13 mouse cellular contexts compared by ENCODE assay signal in genomic region chr6:148381163-148381782, GRCm38 (mm10).
DNase-seq lines count a peak whose midpoint lies in the region; ATAC-seq lines count a peak whose summit lies in the region.
"Had no signal": no experiment of that assay in that cellular context is flagged by ENCODE, and none has a peak within 500 bp of the region (broad histone marks: within the 10 kb centered on the region; RNA-seq: fewer than 3 reads in every experiment).

No protein-coding gene starts in this region.

- no peak overlapping the region for H3K4me3 ChIP-seq in hindbrain, embryonic 13.5 days
- no peak overlapping the region for H3K4me3 ChIP-seq in hindbrain, embryonic 10.5 days
- H3K4me3 ChIP-seq in embryonic facial prominence, embryonic 10.5 days = no peak overlapping the region

- no peak overlapping the region for H3K4me2 ChIP-seq in hindbrain, embryonic 13.5 days

- H3K36me3 ChIP-seq in hindbrain, embryonic 13.5 days = no peaks in the 10 kb centered on the region
- no peaks in the 10 kb centered on the region for H3K36me3 ChIP-seq in hindbrain, embryonic 10.5 days
- H3K36me3 ChIP-seq in embryonic facial prominence, embryonic 10.5 days (replicated peaks) = no peaks in the 10 kb centered on the region

- no peak for DNase-seq in hindbrain, embryonic 10.5 days (ENCODE audit: low spot score)
- DNase-seq in adipocyte (ENCODE audit: low spot score) = peak; percentile 51
- DNase-seq in embryonic facial prominence, embryonic 10.5 days (ENCODE audit: low spot score) = peak; percentile 2
- peak; percentile 51 for DNase-seq in lung, postnatal 25 days (ENCODE audit: low spot score)
- no peak for DNase-seq in left cerebral cortex, adult 9 months (ENCODE audit: low spot score in 2 of 2)
- DNase-seq: cerebellum, postnatal 36 days; forebrain, postnatal 0 days; kidney, adult 11 months; midbrain, embryonic 14.5 days; spleen, adult 18-20 months had no signal

- no peak overlapping the region for H3K27ac ChIP-seq in hindbrain, embryonic 13.5 days
- no peak overlapping the region for H3K27ac ChIP-seq in hindbrain, embryonic 10.5 days
- H3K27ac ChIP-seq in embryonic facial prominence, embryonic 10.5 days (replicated peaks) = no peak overlapping the region
- H3K27ac ChIP-seq: liver, embryonic 14.5 days had no signal

- H3K27me3 ChIP-seq in hindbrain, embryonic 13.5 days = no peaks in the 10 kb centered on the region
- H3K27me3 ChIP-seq in hindbrain, embryonic 10.5 days (ENCODE audit: insufficient read depth, poor library complexity, severe bottlenecking) = no peaks in the 10 kb centered on the region
- no peaks in the 10 kb centered on the region for H3K27me3 ChIP-seq in embryonic facial prominence, embryonic 10.5 days (replicated peaks; ENCODE audit: low read depth, poor library complexity, severe bottlenecking)

- H3K9me3 ChIP-seq in hindbrain, embryonic 13.5 days = 0 out of 2 replicates have a peak, but pooled peaks cover 5% of the 10 kb centered on the region
- 0 out of 2 replicates have a peak, but pooled peaks cover 3% of the 10 kb centered on the region for H3K9me3 ChIP-seq in hindbrain, embryonic 10.5 days
- no peaks in the 10 kb centered on the region for H3K9me3 ChIP-seq in embryonic facial prominence, embryonic 10.5 days

- peak; percentile 39; the same call in 1 of the 2 replicates for ATAC-seq in hindbrain, embryonic 13.5 days (ENCODE audit: low FRiP score)
- no peak for ATAC-seq in activated CD4-positive, CD25-positive, alpha-beta regulatory T cell, adult 4 months
- ATAC-seq: forebrain, postnatal 0 days had no signal

- no peak overlapping the region for H3K9ac ChIP-seq in hindbrain, embryonic 13.5 days
- H3K9ac ChIP-seq: forebrain, postnatal 0 days; liver, embryonic 14.5 days had no signal

- 56% methylated on average over 9 of the region's 9 CpGs for WGBS in hindbrain, embryonic 13.5 days
- 78% methylated on average over 9 of the region's 9 CpGs for WGBS in hindbrain, embryonic 10.5 days
- WGBS in embryonic facial prominence, embryonic 10.5 days = 82% methylated on average over 9 of the region's 9 CpGs

- peaks cover 6% of the 10 kb centered on the region for H3K4me1 ChIP-seq in hindbrain, embryonic 13.5 days (replicated peaks)
- H3K4me1 ChIP-seq in hindbrain, embryonic 10.5 days (replicated peaks) = no peaks in the 10 kb centered on the region; the same call in 1 of the 2 replicates
- 0 out of 2 replicates have a peak, but pooled peaks cover 5% of the 10 kb centered on the region for H3K4me1 ChIP-seq in embryonic facial prominence, embryonic 10.5 days

Comparison
In these comparisons a context has a peak if more than half of its experiments do, and no peak if none do; other contexts are left out.
1. DNase-seq: peak in adipocyte (single experiment), embryonic facial prominence, embryonic 10.5 days (single experiment) and lung, postnatal 25 days (single experiment); none in hindbrain, embryonic 10.5 days (single experiment) and left cerebral cortex, adult 9 months (0 of 2).